Mouse (Mus musculus) limb, embryonic 10.5 days (tissue): ENCODE measurements around the gene Ddah1. TPM values are rescaled to one million over a fixed set of nuclear protein-coding genes. Genes with fewer than 3 reads are reported as not detected.
"Not testable (repeated sequence)": the region's sequence is repeated elsewhere in the genome, so short reads cannot be mapped to it uniquely, and the experiment has no call there.

Experiments
- DNase-seq: peaks from one replicate; pipeline ENCODE4 v3.0.0-alpha.2; 2017; ENCODE audit warnings: low spot score
- H3K27ac ChIP-seq: fragments of 300-500 bp; sonication (generic); 2 replicates; pipeline ENCODE4 v1.5.1; 2016; ENCODE audit warnings: mild to moderate bottlenecking
- H3K27me3 ChIP-seq: fragments of 300-500 bp; sonication (generic); 2 replicates; pipeline ENCODE4 v1.6.1; 2016; ENCODE audit warnings: low read depth, mild to moderate bottlenecking; ENCODE audit not compliant: poor library complexity, severe bottlenecking
- H3K36me3 ChIP-seq: fragments of 300-500 bp; sonication (generic); 2 replicates; pipeline ENCODE4 v1.6.1; 2016; ENCODE audit warnings: mild to moderate bottlenecking, moderate library complexity
- H3K4me1 ChIP-seq: fragments of 300-500 bp; sonication (generic); 2 replicates; pipeline ENCODE4 v1.6.1; 2016
- H3K4me3 ChIP-seq: fragments of 300-500 bp; sonication (generic); 2 replicates; pipeline ENCODE4 v1.5.1; 2016; ENCODE audit warnings: mild to moderate bottlenecking, moderate library complexity
- H3K9me3 ChIP-seq: fragments of 300-500 bp; sonication (generic); replicated peaks from 2 replicates; pipeline ENCODE4 v1.6.1; 2016; ENCODE audit warnings: mild to moderate bottlenecking
- WGBS: fragments of 180-500 bp; shearing (Covaris S2); methylation state at CpG from one replicate; pipeline ENCODE4 v1.1.7; 2016; 5-methylcytosine and 5-hydroxymethylcytosine counted together
- polyA plus RNA-seq: library from polyadenylated mRNA; unstranded; fragments of >200 nt; fragmentation: Nextera tagmentation; extraction: Ambion mirVana; gene quantifications from 2 replicates; pipeline ENCODE4 v1.2.1, GENCODE M21; 2016

Ddah1 gene
- polyA plus RNA-seq, 1 experiment from 2014 or later = 14.2 TPM

- no peaks in the 10 kb centered on the region for H3K36me3 ChIP-seq
- no peak for DNase-seq
- H3K27me3 ChIP-seq = no peaks in the 10 kb centered on the region
- no peak overlapping the region for H3K4me3 ChIP-seq
- 91% methylated on average over 5 of the region's 5 CpGs for WGBS
- H3K9me3 ChIP-seq = no peaks in the 10 kb centered on the region
- H3K27ac ChIP-seq = no peak overlapping the region
- no peaks in the 10 kb centered on the region for H3K4me1 ChIP-seq
Observed at GRCm38 (mm10) chr3:145858388-145858787, 99.9 kb downstream of the Ddah1 start.

- no peaks in the 10 kb centered on the region for H3K9me3 ChIP-seq
- H3K4me1 ChIP-seq = no peaks in the 10 kb centered on the region
- H3K4me3 ChIP-seq = no peak overlapping the region
- DNase-seq = no peak
- H3K27me3 ChIP-seq = no peaks in the 10 kb centered on the region
- H3K36me3 ChIP-seq = no peaks in the 10 kb centered on the region
- H3K27ac ChIP-seq = no peak overlapping the region
- 54% methylated on average over 4 of the region's 4 CpGs for WGBS
Observed at GRCm38 (mm10) chr3:145862521-145862920, 104.0 kb downstream of the Ddah1 start.

GRCm38 (mm10) chr3:145864033-145864712 lies 105.7 kb downstream of the Ddah1 start:
- Histone ChIP-seq H3K27ac (no peak overlapping the region), H3K27me3 (no peaks in the 10 kb centered on the region), H3K9me3 (no peaks in the 10 kb centered on the region), H3K4me1 (no peaks in the 10 kb centered on the region), H3K36me3 (no peaks in the 10 kb centered on the region), H3K4me3 (no peak overlapping the region)
- WGBS = 88% methylated on average over 8 of the region's 8 CpGs
- DNase-seq = no peak

GRCm38 (mm10) chr3:145864713-145865233 lies 106.3 kb downstream of the Ddah1 start:
- Histone ChIP-seq H3K27ac (no peak overlapping the region), H3K36me3 (no peaks in the 10 kb centered on the region), H3K9me3 (no peaks in the 10 kb centered on the region), H3K27me3 (no peaks in the 10 kb centered on the region), H3K4me1 (no peaks in the 10 kb centered on the region), H3K4me3 (no peak overlapping the region)
- WGBS = 89% methylated on average over 7 of the region's 10 CpGs
- no peak for DNase-seq

- no peaks in the 10 kb centered on the region for H3K36me3 ChIP-seq
- H3K4me1 ChIP-seq = no peaks in the 10 kb centered on the region
- WGBS = 91% methylated on average over 9 of the region's 9 CpGs
- H3K27me3 ChIP-seq = no peaks in the 10 kb centered on the region
- no peak for DNase-seq
- no peak overlapping the region for H3K27ac ChIP-seq
- H3K4me3 ChIP-seq = no peak overlapping the region
- no peaks in the 10 kb centered on the region for H3K9me3 ChIP-seq
Observed at GRCm38 (mm10) chr3:145872680-145873079, 114.2 kb downstream of the Ddah1 start.

GRCm38 (mm10) chr3:145873271-145873670 lies 114.8 kb downstream of the Ddah1 start:
- Histone ChIP-seq H3K4me3 (no peak overlapping the region), H3K9me3 (no peaks in the 10 kb centered on the region), H3K36me3 (no peaks in the 10 kb centered on the region), H3K27me3 (no peaks in the 10 kb centered on the region), H3K4me1 (no peaks in the 10 kb centered on the region), H3K27ac (no peak overlapping the region)
- DNase-seq = no peak
- 89% methylated on average over 1 of the region's 1 CpGs for WGBS

GRCm38 (mm10) chr3:145874126-145874525 lies 115.7 kb downstream of the Ddah1 start:
- no peaks in the 10 kb centered on the region for H3K9me3 ChIP-seq
- H3K4me3 ChIP-seq = no peak overlapping the region
- no peaks in the 10 kb centered on the region for H3K36me3 ChIP-seq
- no peak for DNase-seq
- no peak overlapping the region for H3K27ac ChIP-seq
- no peaks in the 10 kb centered on the region for H3K27me3 ChIP-seq
- 90% methylated on average over 4 of the region's 4 CpGs for WGBS
- no peaks in the 10 kb centered on the region for H3K4me1 ChIP-seq

GRCm38 (mm10) chr3:145876120-145876519 lies 117.6 kb downstream of the Ddah1 start:
- 92% methylated on average over 11 of the region's 11 CpGs for WGBS
- no peak for DNase-seq
- no peaks in the 10 kb centered on the region for H3K27me3 ChIP-seq
- H3K4me3 ChIP-seq = no peak overlapping the region
- no peak overlapping the region for H3K27ac ChIP-seq
- no peaks in the 10 kb centered on the region for H3K36me3 ChIP-seq
- H3K9me3 ChIP-seq = no peaks in the 10 kb centered on the region
- H3K4me1 ChIP-seq = no peaks in the 10 kb centered on the region

- H3K4me1 ChIP-seq, H3K9me3 ChIP-seq, H3K27me3 ChIP-seq, H3K4me3 ChIP-seq, DNase-seq, H3K27ac ChIP-seq, H3K36me3 ChIP-seq: not testable (repeated sequence)
- WGBS = 95% methylated on average over 14 of the region's 14 CpGs
Observed at GRCm38 (mm10) chr3:145878867-145879266, 120.4 kb downstream of the Ddah1 start.

- Histone ChIP-seq H3K9me3 (no peaks in the 10 kb centered on the region), H3K4me1 (peaks cover 7% of the 10 kb centered on the region; the same call in 1 of the 2 replicates), H3K36me3 (no peaks in the 10 kb centered on the region), H3K27me3 (no peaks in the 10 kb centered on the region), H3K27ac (no peak overlapping the region), H3K4me3 (no peak overlapping the region)
- WGBS = 95% methylated on average over 1 of the region's 1 CpGs
- no peak for DNase-seq
Observed at GRCm38 (mm10) chr3:145880335-145880734, 121.9 kb downstream of the Ddah1 start.

- DNase-seq = no peak
- no peaks in the 10 kb centered on the region for H3K36me3 ChIP-seq
- H3K27ac ChIP-seq = no peak overlapping the region
- 88% methylated on average over 15 of the region's 15 CpGs for WGBS
- H3K27me3 ChIP-seq = no peaks in the 10 kb centered on the region
- H3K9me3 ChIP-seq = no peaks in the 10 kb centered on the region
- peaks cover 15% of the 10 kb centered on the region; the same call in 1 of the 2 replicates for H3K4me1 ChIP-seq
- no peak overlapping the region for H3K4me3 ChIP-seq
Observed at GRCm38 (mm10) chr3:145882076-145882874, 123.8 kb downstream of the Ddah1 start.

- Histone ChIP-seq H3K27me3 (no peaks in the 10 kb centered on the region), H3K9me3 (no peaks in the 10 kb centered on the region), H3K27ac (no peak overlapping the region), H3K4me1 (peaks cover 15% of the 10 kb centered on the region; the same call in 1 of the 2 replicates), H3K36me3 (no peaks in the 10 kb centered on the region), H3K4me3 (no peak overlapping the region)
- 81% methylated on average over 2 of the region's 2 CpGs for WGBS
- DNase-seq = no peak
Observed at GRCm38 (mm10) chr3:145883233-145883632, 124.8 kb downstream of the Ddah1 start.

GRCm38 (mm10) chr3:145885376-145885775 lies 126.9 kb downstream of the Ddah1 start:
- H3K27me3 ChIP-seq = no peaks in the 10 kb centered on the region
- H3K4me3 ChIP-seq = no peak overlapping the region
- peak overlapping the region; percentile 50; the same call in 1 of the 2 replicates for H3K27ac ChIP-seq
- WGBS = 89% methylated on average over 4 of the region's 4 CpGs
- no peak for DNase-seq
- peaks cover 20% of the 10 kb centered on the region for H3K4me1 ChIP-seq
- no peaks in the 10 kb centered on the region for H3K9me3 ChIP-seq
- no peaks in the 10 kb centered on the region for H3K36me3 ChIP-seq
